Mouse (Mus musculus): ENCODE data around the gene Drp2. TPM values are rescaled to one million over a fixed set of nuclear protein-coding genes. Genes with fewer than 3 reads are reported as not detected.
A peak's percentile ranks its signal among the peaks of the same experiment; 100 is the strongest.

Gene Drp2
- polyA plus RNA-seq, 1 experiment: 8.0 TPM

DNA sequence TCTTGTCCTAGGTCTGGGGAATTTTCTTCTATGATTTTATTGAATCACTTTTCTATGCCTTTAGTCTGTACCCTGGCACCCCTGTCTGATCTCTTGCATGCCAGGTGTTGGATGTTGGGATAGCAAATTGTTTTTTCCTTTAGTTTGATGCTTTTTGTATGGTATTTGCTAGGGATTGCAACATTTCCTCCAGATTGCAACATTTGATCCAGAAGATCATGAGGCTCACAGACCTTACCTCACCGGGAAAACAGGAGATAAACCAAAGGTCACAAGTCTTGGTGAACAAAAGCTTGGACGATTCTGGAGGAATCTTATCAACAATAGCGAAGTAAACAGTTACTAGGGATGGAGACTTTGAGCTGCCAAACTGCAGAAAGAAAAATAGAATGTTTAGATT lies 77.4 kb downstream of the Drp2 start:
- no peaks in the 10 kb centered on the region for H3K27me3 ChIP-seq (ENCODE audit: control insufficient read depth, insufficient read depth, insufficient read length)
- no peak overlapping the region for H3ac ChIP-seq (ENCODE audit: control insufficient read depth, insufficient read length)
- no peaks in the 10 kb centered on the region for H3K36me3 ChIP-seq (ENCODE audit: control insufficient read depth, insufficient read depth)
- H3K4me2 ChIP-seq (ENCODE audit: low read depth): no peak overlapping the region
- H3K79me2 ChIP-seq (ENCODE audit: control insufficient read depth, insufficient read depth): no peaks in the 10 kb centered on the region
- H3K4me3 ChIP-seq: no peak overlapping the region
- TF ChIP-seq POLR2AphosphoS2 (IDR thresholded peaks at IDR 0.05; ENCODE audit: insufficient read length, low read depth) (no peak), CEBPB (IDR thresholded peaks at IDR 0.05; ENCODE audit: insufficient read depth, poor library complexity, severe bottlenecking) (peak; percentile 55; the same call in 1 of the 2 replicates)

DNA sequence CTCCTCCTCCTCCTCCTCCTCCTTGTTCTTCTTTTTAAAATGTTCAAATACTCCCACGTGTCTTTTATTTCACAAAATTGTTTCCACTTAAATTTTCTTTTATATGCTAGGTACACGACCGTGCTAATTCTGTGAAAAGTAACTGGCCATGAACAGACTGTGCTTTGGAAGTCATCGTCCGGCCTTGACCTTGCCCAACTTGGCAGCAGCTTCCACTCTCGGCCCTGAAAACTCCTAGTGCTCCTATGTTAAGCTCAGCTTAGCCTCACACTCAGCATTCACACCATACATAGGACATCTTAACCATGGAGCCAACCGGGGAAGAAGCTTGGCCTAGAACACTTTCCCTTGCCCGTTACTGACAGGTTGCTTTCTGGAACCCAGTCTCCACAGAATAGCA lies 96.3 kb downstream of the Drp2 start:
- no peaks in the 10 kb centered on the region for H3K36me3 ChIP-seq (ENCODE audit: control insufficient read depth, insufficient read depth)
- no peak for TF ChIP-seq REST (IDR thresholded peaks at IDR 0.05; ENCODE audit: insufficient read depth, insufficient read length)
- TF ChIP-seq TCF12 (IDR thresholded peaks at IDR 0.05; ENCODE audit: insufficient read depth, poor library complexity, severe bottlenecking): no peak
- TF ChIP-seq TCF3 (IDR thresholded peaks at IDR 0.05; ENCODE audit: insufficient read length, low read depth): no peak
- no peak for TF ChIP-seq MYOD1 (IDR thresholded peaks at IDR 0.05; ENCODE audit: control insufficient read depth in 1 of 3, insufficient read length in 2 of 3, low read depth in 2 of 3)
- no peak for TF ChIP-seq POLR2AphosphoS2 (IDR thresholded peaks at IDR 0.05; ENCODE audit: insufficient read length, low read depth)
- no peak for TF ChIP-seq POLR2A (IDR thresholded peaks at IDR 0.05; ENCODE audit: insufficient read length, low read depth)
- TF ChIP-seq SRF (IDR thresholded peaks at IDR 0.05; ENCODE audit: control insufficient read depth, insufficient read length, low read depth): no peak
- TF ChIP-seq CEBPB (IDR thresholded peaks at IDR 0.05; ENCODE audit: insufficient read depth, poor library complexity, severe bottlenecking): no peak
- no peak for TF ChIP-seq MYOG (IDR thresholded peaks at IDR 0.05; ENCODE audit: control insufficient read depth in 1 of 3, insufficient read depth in 1 of 3, insufficient read length in 2 of 3, low read depth in 2 of 3)
- H3K4me3 ChIP-seq: no peak overlapping the region
- H3K79me2 ChIP-seq (ENCODE audit: control insufficient read depth, insufficient read depth): no peaks in the 10 kb centered on the region
- no peak overlapping the region for H3ac ChIP-seq (ENCODE audit: control insufficient read depth, insufficient read length)
- no peak overlapping the region for H3K4me2 ChIP-seq (ENCODE audit: low read depth)
- no peaks in the 10 kb centered on the region for H3K27me3 ChIP-seq (ENCODE audit: control insufficient read depth, insufficient read depth, insufficient read length)

Other genes starting within 250 kb of the Drp2 start
- 0.02 TPM for gene Xkrx, start 242.5 kb upstream of the Drp2 start, polyA plus RNA-seq (2012; fragmentation: generic; extraction: Trizol)
- gene Arl13a, start 217.1 kb upstream of the Drp2 start, polyA plus RNA-seq (2012; fragmentation: generic; extraction: Trizol): not detected
- gene Nox1, start 182.6 kb upstream of the Drp2 start, polyA plus RNA-seq (2012; fragmentation: generic; extraction: Trizol): 0.04 TPM
- 8.0 TPM for gene Trmt2b, start 127.6 kb upstream of the Drp2 start, polyA plus RNA-seq (2012; fragmentation: generic; extraction: Trizol)
- gene Tmem35a, start 109.3 kb upstream of the Drp2 start, polyA plus RNA-seq (2012; fragmentation: generic; extraction: Trizol): 0.61 TPM
- 3.5 TPM for gene Cenpi, start 96.5 kb upstream of the Drp2 start, polyA plus RNA-seq (2012; fragmentation: generic; extraction: Trizol)
- 0.41 TPM for gene Taf7l, start 71.9 kb downstream of the Drp2 start, polyA plus RNA-seq (2012; fragmentation: generic; extraction: Trizol)
- gene Timm8a1, start 137.3 kb downstream of the Drp2 start, polyA plus RNA-seq (2012; fragmentation: generic; extraction: Trizol): 24.1 TPM
- gene Btk, start 179.0 kb downstream of the Drp2 start, polyA plus RNA-seq (2012; fragmentation: generic; extraction: Trizol): not detected
- gene Rpl36a, start 181.1 kb downstream of the Drp2 start, polyA plus RNA-seq (2012; fragmentation: generic; extraction: Trizol): 1,272 TPM
- 6.2 TPM for gene Gla, start 196.6 kb downstream of the Drp2 start, polyA plus RNA-seq (2012; fragmentation: generic; extraction: Trizol)
- gene Hnrnph2, start 196.6 kb downstream of the Drp2 start, polyA plus RNA-seq (2012; fragmentation: generic; extraction: Trizol): 24.6 TPM